Mouse (Mus musculus): ENCODE measurements around the gene Cavin1. TPM values are rescaled to one million over a fixed set of nuclear protein-coding genes. Genes with fewer than 3 reads are reported as not detected.

Gene Cavin1
- total and polyA plus RNA-seq, 3 experiments, result 0.05 to 0.21 (median 0.13) TPM

- TF ChIP-seq NRF1 (IDR thresholded peaks at IDR 0.05; ENCODE audit: low read depth, low read length) (peak; percentile 68), POLR2A (IDR thresholded peaks at IDR 0.05; ENCODE audit: low read depth, low read length) (peak; percentile 98), TCF12 (IDR thresholded peaks at IDR 0.05; ENCODE audit: low read depth, low read length) (peak; percentile 97), SMC3 (IDR thresholded peaks at IDR 0.05; ENCODE audit: low read depth, low read length) (no peak), MEF2A (IDR thresholded peaks at IDR 0.05; ENCODE audit: borderline replicate concordance, low read depth, low read length) (peak; percentile 56; the same call in 1 of the 2 replicates), JUND (conservative IDR thresholded peaks at IDR 0.05; ENCODE audit: low read depth, low read length) (peak; percentile 33), ETS1 (conservative IDR thresholded peaks at IDR 0.05; ENCODE audit: low read depth, low read length) (no peak; the same call in 1 of the 2 replicates), CHD2 (IDR thresholded peaks at IDR 0.05; ENCODE audit: low read length) (no peak; the same call in 1 of the 2 replicates), MYC (IDR thresholded peaks at IDR 0.05; ENCODE audit: low read depth, low read length) (peak; percentile 77; the same call in 1 of the 2 replicates), USF1 (IDR thresholded peaks at IDR 0.05; ENCODE audit: low read depth, low read length) (no peak), E2F4 (IDR thresholded peaks at IDR 0.05; ENCODE audit: insufficient replicate concordance, low read depth, low read length) (no peak), POLR2AphosphoS2 (IDR thresholded peaks at IDR 0.05; ENCODE audit: low read depth, low read length) (0 out of 2 replicates have a peak, but pooled peaks have one; percentile 82), ELF1 (IDR thresholded peaks at IDR 0.05; ENCODE audit: low read depth, low read length) (peak; percentile 75; the same call in 1 of the 2 replicates), HCFC1 (IDR thresholded peaks at IDR 0.05; ENCODE audit: low read depth, low read length) (peak; percentile 87), TBP (conservative IDR thresholded peaks at IDR 0.05; ENCODE audit: low read depth, low read length) (peak; percentile 93), UBTF (IDR thresholded peaks at IDR 0.05; ENCODE audit: low read depth, low read length) (peak; percentile 51), CHD1 (IDR thresholded peaks at IDR 0.05; ENCODE audit: low read depth, low read length) (peak; percentile 58; the same call in 1 of the 2 replicates), IRF4 (IDR thresholded peaks at IDR 0.05; ENCODE audit: low read depth, low read length) (peak; percentile 84; the same call in 1 of the 2 replicates)
Measured at GRCm38 (mm10) chr11:101009046-101009887, 38.6 kb upstream of the Cavin1 start, which contains the start of gene Atp6v0a1 (continued).

GRCm38 (mm10) chr11:101008206-101009045, 37.7 kb upstream of the Cavin1 start:
- Histone ChIP-seq H3K4me3 (replicated peaks in 1 of 3; ENCODE audit: low read depth in 2 of 3, low read length in 2 of 3, poor library complexity in 1 of 3) (peak overlapping the region; percentile 55 to 97 (median 83)), H3K79me2 (replicated peaks; ENCODE audit: control insufficient read depth, extremely low read depth, insufficient read depth, poor library complexity, severe bottlenecking) (peaks cover 27% of the 10 kb centered on the region), H3K9me3 (replicated peaks; ENCODE audit: low read length) (no peaks in the 10 kb centered on the region), H3K27ac (ENCODE audit: insufficient read depth, low read depth) (peak overlapping the region; percentile 90), H3K27me3 (replicated peaks) (peaks cover 11% of the 10 kb centered on the region), H3K9ac (ENCODE audit: insufficient read depth, low read depth) (peak overlapping the region; percentile 92), H3K4me1 (ENCODE audit: control insufficient read depth in 1 of 2, insufficient read depth in 2 of 2) (peaks cover 5 to 45% of the 10 kb centered on the region in 2 experiments), H3K4me2 (ENCODE audit: insufficient read depth, low read depth, poor library complexity, severe bottlenecking) (peak overlapping the region; percentile 79), H3K36me3 (replicated peaks in 1 of 2; ENCODE audit: control insufficient read depth in 1 of 2, insufficient read depth in 1 of 2, low read length in 1 of 2) (peaks cover 1 to 13% of the 10 kb centered on the region in 2 experiments)
- DNase-seq (ENCODE audit: extremely low read depth), result peak; percentile 96
- dilution Hi-C loops (cut with MboI; ENCODE audit: extremely low pct_ligation_motif_present, extremely low pct_unique_long_range_greater_than_20kb, low sequenced_read_pairs), result no loop called here
- in situ Hi-C loops (cut with MboI; ENCODE audit: low pct_ligation_motif_present, low pct_unique_long_range_greater_than_20kb, low sequenced_read_pairs), result no loop called here
- TF ChIP-seq BHLHE40 (IDR thresholded peaks at IDR 0.05; ENCODE audit: low read depth, low read length), result peak; percentile 99
- peak; percentile 98 for TF ChIP-seq ZNF384 (IDR thresholded peaks at IDR 0.05; ENCODE audit: low read depth, low read length)
- TF ChIP-seq ETS1 (conservative IDR thresholded peaks at IDR 0.05; ENCODE audit: low read depth, low read length), result peak; percentile 100
- no peak; the same call in 1 of the 2 replicates for TF ChIP-seq GABPA (IDR thresholded peaks at IDR 0.05; ENCODE audit: insufficient replicate concordance, low read depth, low read length)
- peak; percentile 94 for TF ChIP-seq SIN3A (IDR thresholded peaks at IDR 0.05; ENCODE audit: low read length)
- peak; percentile 94 for TF ChIP-seq MYC (IDR thresholded peaks at IDR 0.05; ENCODE audit: low read depth, low read length)
- peak; percentile 27; the same call in 1 of the 2 replicates for TF ChIP-seq USF1 (IDR thresholded peaks at IDR 0.05; ENCODE audit: low read depth, low read length)
- peak; percentile 57; the same call in 1 of the 2 replicates for TF ChIP-seq HCFC1 (IDR thresholded peaks at IDR 0.05; ENCODE audit: low read depth, low read length)
- TF ChIP-seq IRF4 (IDR thresholded peaks at IDR 0.05; ENCODE audit: low read depth, low read length), result peak; percentile 99
- peak; percentile 97 for TF ChIP-seq MAFK (IDR thresholded peaks at IDR 0.05; ENCODE audit: insufficient replicate concordance, low read length)
- TF ChIP-seq POLR2A (IDR thresholded peaks at IDR 0.05; ENCODE audit: low read depth, low read length), result peak; percentile 39; the same call in 1 of the 2 replicates
- TF ChIP-seq ELF1 (IDR thresholded peaks at IDR 0.05; ENCODE audit: low read depth, low read length), result peak; percentile 57
- peak; percentile 79; the same call in 1 of the 2 replicates for TF ChIP-seq TBP (conservative IDR thresholded peaks at IDR 0.05; ENCODE audit: low read depth, low read length)
- no peak for TF ChIP-seq USF2 (conservative IDR thresholded peaks at IDR 0.05; ENCODE audit: low read depth, low read length)
- TF ChIP-seq E2F4 (IDR thresholded peaks at IDR 0.05; ENCODE audit: insufficient replicate concordance, low read depth, low read length), result peak; percentile 81; the same call in 1 of the 2 replicates
- TF ChIP-seq ZMIZ1 (IDR thresholded peaks at IDR 0.05; ENCODE audit: low read depth, low read length), result no peak
- no peak for TF ChIP-seq KAT2A (IDR thresholded peaks at IDR 0.05; ENCODE audit: insufficient replicate concordance, low read length)
- TF ChIP-seq EP300 (IDR thresholded peaks at IDR 0.05; ENCODE audit: low read length), result peak; percentile 100
- TF ChIP-seq CTCF (conservative IDR thresholded peaks at IDR 0.05 in 1 of 2, IDR thresholded peaks at IDR 0.05 in 1 of 2; ENCODE audit: low read depth in 2 of 2, low read length in 2 of 2), result peak in 1 of 2 experiments; percentile 30; a peak in 1 of 4 replicates
- no peak for TF ChIP-seq POLR2AphosphoS2 (IDR thresholded peaks at IDR 0.05; ENCODE audit: low read depth, low read length)
- TF ChIP-seq CHD2 (IDR thresholded peaks at IDR 0.05; ENCODE audit: low read length), result peak; percentile 93
- TF ChIP-seq JUND (conservative IDR thresholded peaks at IDR 0.05; ENCODE audit: low read depth, low read length), result peak; percentile 98
- TF ChIP-seq ZKSCAN1 (IDR thresholded peaks at IDR 0.05; ENCODE audit: borderline replicate concordance, low read depth, low read length), result no peak

Data from CH12.LX (cell line).